Mouse (Mus musculus) brain, embryonic 18.5 days (tissue): ENCODE data around the gene Rasl10a.

Source experiments
- DNase-seq: peaks from one replicate; pipeline ENCODE4 v3.0.0-alpha.2; 2012; ENCODE audit warnings: low read depth, low spot score

The Rasl10a gene

DNA sequence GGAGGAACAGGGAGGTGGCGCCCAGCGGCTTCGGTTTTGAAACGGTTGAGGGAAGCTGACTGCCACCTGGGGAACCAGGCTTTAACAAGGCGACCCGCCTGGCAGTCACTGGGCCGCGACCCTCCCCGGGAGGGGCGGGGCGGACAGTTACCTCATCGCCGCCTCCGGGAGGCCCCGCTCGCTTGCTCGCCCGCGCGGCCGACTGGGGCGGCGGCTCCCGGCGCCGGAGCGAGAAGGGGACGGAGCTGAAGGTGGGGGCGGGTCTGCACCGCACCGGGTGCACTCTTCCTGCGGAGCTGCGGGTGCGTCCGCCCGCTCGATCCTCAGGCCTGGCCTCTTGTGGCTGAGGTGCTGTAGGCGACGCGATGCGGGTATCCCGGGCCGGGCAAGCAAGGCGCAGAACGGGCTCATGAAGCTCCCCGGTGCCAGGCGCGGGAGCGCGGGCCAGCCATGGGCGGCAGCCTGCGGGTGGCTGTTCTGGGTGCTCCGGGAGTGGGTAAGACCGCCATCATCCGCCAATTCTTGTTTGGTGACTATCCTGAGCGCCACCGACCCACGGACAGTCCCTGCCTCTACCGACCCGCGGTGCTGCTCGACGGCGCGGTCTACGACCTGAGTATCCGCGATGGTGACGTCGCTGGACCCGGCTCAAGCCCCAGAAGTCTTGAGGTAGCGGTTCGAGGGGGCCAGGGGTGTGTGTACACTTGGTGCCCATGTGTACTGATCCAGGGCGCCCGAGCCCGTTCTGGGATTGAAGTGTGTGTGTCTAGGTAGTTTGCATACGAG, at the start of gene Rasl10a:
Rasl10a (plus strand) TSS at position 273 of the 786 bp plus-strand sequence.
- no peak for DNase-seq

DNA sequence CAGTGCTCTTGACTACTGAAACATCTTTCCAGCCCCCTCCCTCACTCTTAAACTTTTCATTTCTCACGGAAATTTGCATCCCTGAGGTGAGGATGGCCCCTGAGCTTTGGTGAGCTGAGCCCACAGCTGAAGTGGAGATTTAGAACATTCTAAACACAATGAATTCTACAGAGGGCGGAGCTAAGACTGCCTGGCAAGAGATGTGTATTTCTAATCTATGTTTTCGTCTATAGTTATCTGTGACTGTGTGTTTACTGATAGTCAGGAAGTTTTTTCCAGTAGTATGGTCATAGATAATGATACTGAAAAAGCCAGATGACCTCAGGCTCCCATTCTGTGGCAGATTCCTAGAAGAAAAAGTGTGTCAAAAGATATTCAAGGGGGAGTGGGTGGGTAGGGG, 49.1 kb upstream of the Rasl10a start:
- DNase-seq, result no peak

DNA sequence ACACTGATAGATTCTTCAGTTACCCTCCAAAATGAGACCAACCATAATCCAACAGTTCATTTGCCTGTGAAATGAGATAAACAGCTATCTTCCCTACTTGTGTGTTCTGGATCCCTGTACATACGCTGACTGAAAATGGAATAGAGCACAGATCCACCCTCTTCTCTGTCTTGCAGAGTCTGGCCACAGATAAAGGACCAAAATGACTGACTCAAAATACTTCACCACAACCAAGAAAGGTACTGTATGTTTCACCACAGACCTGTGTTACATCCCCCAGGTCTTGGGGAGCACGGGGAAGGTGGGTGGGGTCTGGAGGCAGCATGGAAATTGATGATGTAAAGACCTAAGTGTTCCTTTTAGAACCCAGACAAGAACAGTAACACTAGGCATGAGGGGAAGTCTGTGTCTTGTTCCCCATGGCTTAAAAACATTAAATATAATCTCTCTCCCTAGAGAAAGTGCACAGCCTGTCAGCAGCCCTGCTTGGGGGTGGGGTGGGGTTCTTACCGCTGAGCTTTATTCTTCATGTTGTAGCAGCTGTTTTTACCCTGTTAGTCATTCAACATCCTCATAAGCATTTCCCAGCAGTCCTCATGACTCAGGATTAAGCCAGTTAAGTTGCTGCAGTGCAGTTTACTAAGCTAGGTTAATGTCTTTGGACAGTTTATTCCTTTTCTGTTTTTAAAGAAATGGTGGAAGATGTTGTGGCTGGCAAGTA, 48.4 kb upstream of the Rasl10a start:
- no peak for DNase-seq

DNA sequence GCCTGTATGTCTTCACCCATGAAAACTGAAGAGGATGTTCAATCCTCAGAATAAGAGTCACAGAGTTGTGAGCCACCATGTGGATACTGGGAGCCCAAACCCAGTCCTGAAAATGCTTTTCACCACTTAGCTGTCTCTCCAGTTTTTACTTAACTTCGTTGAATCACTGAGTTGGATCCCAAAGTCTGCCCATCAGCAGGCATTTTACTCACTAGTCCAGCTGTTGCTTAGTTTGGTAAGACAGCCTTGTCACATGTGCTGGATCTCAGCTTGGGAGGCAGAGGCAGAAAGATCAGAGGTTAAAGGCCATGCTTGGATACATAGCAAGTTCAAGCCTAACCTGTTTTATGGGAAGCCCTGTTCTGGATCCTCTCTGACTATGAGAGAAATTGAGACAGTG, 47.7 kb upstream of the Rasl10a start:
- no peak for DNase-seq

DNA sequence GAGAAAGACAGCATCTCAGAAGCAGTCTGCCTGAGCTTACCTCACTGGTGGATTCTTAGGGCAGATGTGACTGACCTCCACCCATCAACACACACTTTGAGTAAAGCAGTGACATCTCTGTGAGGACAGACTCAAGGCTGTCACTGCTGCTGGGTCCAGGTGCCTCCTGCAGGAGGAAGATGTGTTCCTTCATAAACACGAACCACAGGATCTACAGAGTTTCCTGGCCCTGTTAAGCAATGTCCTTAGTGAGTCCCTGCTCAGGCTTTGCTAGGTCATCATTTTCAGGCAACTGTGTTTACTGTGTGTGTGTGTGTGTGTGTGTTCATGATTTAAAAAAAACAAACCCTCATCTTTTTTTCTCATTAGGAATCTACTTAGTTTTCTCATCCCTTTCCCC, 46.4 kb upstream of the Rasl10a start:
- no peak for DNase-seq

DNA sequence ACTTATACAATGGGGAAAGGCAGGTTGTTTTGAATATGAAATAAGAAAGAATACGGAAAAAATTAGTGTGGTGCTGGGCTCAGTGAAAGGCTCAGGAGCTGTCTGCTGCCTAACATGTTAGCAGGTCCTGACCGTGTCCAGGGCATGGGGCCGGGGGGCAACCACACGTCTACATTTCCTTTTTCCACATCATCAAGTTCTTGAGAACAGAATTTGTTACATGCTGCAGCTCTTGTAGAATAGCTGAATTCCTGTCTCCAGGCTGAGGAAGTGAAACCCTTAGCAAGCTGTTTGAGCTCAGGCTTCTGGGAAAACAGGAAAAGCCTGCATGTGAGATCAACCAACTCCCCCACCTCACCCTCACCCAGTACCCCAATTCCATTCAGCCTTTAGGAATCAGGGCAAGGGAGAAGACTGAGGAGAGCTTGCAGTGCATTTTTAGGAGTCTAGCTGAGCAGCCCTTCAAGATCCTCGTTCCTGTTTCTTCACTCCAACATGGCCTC, 45.7 kb upstream of the Rasl10a start:
- DNase-seq, result no peak

DNA sequence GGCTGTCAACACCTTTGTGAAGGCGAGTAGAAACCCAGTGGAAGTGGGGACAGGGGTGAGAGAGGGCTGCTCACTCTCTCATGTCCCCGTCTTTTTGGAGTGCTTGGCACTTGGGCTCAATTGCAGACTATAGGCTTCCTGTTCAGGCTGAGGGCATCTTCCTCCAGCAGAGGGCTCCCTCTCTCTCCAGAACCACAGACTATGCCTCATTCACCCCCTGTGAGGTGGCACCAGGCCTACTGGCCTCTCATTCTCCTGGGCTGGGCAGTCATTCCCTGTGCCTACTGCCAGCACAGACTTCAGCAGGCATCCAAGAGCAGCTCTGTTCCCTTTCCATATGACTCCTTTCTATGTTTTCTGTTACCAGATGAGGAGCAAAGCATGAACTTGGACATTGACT, 42.2 kb upstream of the Rasl10a start:
- DNase-seq, result no peak

DNA sequence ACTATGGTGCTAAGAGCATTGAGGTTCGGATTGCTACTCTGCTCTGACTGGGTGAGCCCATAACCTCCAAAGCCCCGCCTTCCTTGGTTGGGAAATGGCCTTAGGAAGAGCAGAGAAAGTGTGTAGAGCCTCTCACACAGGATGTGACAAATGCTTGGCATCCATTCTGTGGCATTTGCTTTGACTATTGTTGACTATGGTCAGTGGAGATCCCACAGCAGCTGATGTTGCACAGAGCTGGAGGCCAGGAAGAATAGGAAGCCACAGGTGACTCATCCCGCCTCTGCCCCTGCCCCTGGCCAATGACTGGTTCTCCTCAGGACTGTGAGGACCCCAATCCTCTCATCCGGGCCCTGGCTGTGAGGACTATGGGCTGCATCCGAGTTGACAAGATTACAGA, 41.6 kb upstream of the Rasl10a start:
- DNase-seq, result no peak

DNA sequence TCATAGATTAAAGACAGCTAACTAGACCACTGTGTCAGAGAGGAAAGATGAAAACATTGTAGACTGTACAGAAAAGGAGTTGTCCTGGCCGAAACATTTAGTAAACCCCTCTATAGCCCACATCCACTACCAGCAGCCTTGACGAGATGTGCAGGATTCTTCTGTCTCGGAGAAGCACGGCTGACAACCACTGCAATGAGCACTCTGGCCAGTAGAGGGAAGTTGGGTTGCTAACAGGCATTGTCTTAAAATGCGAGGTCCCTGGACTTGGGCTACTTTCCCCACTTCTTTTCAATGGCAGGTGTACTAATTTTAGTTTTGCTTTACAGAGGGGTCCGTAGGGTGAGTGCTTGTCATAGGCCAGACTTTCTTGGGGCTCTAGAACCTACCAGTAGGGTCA, 40.4 kb upstream of the Rasl10a start:
- no peak for DNase-seq

DNA sequence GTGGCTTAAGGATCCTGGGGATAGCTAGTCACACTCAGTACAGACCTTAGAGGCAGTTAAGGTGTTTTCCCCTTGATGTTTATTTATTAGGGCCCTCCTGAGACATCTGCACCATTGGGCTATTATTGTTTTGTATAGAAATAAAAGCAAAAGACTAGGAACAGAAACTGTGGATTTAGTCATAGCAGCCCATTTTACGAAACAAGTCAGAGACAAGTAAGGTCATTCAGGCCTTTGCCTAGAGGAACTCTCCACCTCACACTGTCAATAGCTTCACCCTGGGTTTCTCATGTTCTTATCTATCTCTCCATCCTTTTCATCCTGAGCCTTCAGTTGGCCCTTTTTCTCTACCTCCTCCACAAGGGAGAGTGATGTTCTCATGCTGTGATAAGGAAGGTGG, 32.8 kb upstream of the Rasl10a start:
- DNase-seq, result no peak

DNA sequence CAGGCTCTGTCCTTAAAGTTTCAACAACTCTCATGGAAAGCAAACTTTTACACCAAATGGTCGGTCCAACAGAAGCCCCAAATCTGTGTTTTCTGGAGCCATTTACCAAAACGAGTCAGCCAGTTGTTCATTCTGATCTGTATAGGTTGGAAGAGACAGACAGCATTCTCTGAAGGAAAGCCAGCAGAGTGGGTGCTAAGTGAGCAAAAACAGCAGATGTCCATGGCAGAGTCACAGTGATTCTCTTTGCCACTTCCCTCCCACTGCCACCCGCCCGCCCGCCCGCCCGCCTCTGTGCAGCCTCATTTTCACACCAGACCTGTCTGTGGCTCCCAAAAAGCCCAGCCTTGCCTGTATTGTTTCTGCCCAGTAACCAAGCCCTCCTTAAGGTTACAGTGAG, 29.7 kb upstream of the Rasl10a start:
- DNase-seq, result no peak

DNA sequence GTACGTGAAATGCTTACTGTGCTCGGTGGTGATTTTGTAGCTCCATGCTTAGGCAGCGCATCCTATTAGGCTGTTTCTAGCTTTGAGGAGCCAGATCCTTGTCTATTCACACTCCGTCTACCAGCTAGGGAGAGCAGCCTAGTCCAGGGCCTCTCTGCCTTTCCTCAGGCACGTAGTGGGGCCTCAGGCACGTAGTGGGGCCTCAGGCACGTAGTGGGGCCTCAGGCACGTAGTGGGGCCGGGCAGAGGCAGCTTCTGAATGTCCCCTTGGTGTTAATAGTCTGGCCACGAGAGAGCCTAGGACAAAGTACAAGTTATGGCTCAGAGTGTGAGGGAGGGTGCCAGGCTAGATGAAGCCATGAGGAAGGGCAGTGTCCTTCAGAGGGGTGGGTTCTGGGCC, 25.2 kb upstream of the Rasl10a start:
- DNase-seq, result no peak

DNA sequence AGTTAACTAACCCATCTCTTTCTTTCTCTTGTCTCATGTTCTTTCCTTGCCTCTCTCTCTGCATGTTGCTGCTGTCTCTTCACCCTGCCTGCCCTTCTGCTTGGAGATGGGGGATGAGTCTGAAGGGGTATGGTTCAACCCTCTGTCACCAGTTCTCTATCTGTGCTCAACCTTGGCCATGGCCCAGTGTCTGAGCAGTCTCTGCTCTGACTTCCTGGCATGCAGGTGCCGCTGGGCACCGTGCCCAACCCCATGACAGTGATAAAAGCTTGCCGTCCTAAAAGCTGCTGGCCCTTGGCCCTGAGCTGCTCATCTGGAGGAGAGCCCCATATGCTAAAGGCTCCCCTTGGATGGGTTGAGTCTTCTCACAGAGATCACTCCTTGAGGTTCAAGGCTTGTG, 24.8 kb upstream of the Rasl10a start:
- no peak for DNase-seq

DNA sequence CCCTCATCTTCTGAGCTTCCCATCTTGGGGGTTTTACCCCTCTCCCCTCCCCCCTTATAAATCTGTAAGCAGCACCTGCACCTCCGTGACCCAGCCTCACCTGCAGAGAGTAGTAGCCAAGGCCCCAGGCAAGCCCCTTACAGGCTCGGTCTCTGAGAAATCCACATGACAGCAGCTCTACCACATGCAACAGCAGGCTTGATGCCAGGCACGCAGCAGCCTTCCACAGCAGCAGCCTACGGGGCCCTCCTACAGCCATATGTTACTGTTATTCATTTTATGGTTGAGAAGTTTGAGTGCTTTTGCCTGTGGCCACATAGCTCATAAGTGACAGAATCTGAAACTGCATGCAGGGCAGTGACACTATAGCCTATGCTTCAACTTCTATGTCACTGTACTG, 22.5 kb upstream of the Rasl10a start:
- no peak for DNase-seq

DNA sequence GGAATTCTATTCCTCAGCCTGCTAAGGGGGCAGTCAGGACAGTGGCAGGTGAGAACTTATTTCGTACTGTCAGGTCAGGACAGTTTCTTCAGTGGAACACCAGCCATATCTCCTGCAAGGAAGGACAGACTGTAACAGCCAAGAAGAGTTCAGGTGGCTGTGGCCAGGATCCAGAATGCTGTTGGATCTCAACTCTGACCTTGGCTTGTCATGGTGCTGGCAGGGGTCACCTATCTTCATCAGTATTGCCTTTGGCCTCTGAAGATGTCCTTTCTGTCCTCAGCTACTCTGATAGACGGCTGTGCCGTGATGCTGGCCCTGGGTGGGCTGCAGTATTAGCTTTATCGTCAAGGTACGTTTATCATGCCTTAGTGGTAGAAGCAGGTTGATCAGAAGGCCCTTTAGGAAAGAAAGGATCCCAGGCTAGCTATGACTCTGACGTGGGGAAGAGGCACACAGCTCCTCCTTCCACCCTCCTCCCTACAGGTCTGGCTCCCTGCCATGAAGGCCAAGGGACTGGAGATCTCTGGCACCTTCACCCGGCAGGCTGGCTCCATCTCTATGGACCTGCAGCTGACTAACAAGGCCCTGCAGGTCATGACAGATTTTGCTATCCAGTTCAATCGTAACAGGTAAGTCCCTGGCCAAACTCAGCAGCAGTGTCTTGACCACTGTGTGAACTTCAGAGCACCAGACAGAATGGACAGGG, 20.6 kb upstream of the Rasl10a start:
- DNase-seq, result no peak

DNA sequence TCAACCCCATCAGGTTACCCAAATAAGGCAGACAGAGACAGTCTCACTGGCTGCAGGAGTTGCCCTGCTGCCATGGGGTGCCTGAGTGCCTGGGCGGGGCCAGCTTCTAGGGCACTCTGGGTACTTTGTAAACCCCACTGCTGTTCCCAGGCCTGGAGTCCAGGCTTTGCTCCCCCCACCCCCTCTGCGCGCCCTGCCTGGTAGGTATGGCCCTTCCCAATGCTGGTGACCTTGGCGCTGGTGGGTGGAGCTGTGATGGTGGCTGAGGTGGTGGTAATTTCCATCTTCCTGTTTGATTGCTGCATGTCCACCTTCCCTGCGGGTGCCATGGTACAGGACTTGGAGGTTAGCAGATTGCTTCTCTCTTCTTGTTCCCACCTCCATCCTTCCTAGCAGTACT, 17.3 kb upstream of the Rasl10a start:
- DNase-seq, result no peak

DNA sequence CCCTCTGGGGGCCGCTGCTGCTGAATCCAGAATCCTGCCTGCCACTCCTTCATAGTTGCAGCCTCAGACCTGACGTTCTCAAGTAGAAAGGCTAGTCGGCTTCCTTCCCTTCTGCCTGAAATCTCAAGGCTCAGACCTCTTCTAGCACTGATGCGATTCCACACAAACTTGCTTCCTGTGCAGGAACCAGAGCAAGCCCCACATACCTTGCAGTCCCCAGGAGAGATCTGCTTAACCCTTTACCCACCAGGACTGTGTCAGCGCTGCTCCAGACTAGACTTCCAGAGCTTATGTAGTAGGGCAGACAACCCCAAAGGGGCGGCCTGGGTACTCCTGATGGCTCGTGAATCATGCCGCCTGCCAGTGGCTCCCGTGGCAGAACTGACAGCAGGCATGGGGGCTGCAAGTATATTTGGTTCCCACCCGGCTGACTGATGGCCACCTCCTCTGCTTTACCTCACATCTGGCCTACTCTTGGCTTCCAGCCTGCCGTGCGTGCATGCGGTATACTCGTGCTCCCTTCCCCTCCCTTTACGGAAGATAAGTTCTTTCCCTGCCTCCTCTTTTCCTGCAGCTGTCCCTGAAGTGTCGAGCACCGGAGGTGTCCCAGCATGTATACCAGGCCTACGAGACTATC, 16.7 kb upstream of the Rasl10a start:
- DNase-seq, result no peak

DNA sequence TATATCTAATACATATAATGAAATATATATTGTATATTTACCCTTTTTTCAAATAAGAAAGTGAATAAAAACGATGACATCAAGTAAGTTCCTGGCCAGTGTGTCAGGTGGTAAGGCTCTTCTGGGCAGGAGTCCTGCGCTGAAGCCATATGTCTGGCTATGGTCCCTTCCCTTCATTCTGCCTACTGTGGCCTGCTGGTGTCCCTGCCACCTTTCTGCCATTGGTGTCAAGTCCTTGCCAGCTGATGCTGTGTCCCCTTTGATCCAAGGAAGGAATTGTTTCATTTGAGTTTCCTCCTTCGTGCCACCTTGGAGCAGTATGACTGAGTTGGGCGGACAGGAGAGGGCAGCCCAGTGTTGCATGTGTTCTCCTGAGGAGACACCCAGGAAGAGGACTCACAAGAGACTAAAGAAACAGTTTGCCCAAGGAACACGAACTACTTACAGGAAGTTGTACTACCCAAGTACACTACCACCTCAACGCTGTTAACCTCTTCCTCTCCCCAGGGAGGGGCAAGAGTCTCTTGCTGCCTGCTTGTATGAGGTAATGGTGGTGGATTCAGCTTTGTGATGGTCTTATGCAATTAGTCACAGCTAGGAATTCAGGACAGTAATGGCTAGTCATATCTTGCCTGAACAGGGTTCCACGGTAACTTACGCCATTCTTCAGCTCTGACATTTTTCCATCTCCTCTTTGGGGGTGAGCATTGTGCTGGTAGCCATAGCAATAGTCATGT, 15.1 kb upstream of the Rasl10a start:
- no peak for DNase-seq

DNA sequence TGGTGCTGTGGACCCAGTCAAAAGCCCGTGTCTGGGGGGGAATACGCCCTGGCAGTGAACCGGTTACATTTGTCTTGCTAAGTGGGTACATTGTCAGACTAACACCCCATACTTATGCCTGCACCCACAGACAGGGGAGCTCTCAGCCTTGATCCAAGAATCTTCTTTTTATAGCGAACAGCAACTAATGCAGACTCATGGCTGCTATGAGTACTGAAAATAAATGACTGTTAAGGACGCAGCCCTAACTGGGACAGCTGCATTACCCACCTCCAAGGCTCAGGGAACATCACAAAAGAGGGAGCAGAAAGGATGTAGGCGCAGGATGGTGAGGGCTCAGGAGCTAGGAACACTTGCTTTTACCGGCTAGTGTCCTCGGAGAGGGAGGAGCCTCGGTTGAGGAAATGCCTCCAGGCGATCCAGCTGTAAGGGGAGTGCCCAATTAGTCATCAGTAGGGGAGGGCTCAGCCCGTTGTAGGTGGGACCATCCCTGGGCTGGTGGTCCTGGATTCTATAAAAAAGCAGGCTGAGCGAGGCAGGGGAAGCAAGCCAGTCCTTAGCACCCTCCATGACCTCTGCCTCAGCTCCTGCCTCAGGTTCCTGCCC, 11.5 kb upstream of the Rasl10a start:
- DNase-seq, result no peak

DNA sequence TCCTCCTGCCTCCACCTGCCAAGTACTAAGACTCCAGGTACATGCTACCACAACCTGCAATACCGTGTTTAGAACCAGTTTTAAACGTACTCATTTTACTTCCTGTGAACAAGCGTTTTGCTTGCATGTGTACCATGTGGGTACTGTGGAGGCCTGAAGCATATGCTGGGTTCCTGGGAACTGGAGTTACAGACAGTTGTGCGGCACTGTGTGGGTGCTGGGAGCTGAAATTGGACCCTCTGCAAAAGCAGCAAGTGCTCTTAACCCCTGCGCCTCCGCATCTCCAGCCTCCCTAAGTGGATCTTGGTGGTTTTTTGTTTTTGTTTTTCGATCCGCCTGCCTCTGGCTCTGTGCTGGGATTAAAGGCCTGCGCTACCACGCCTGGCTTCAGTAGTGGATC, 6.3 kb upstream of the Rasl10a start:
- no peak for DNase-seq
